Mouse (Mus musculus): Measurements from ENCODE around the gene Klf14. TPM values are rescaled to one million over a fixed set of nuclear protein-coding genes. Genes with fewer than 3 reads are reported as not detected.

Gene Klf14
- 0.22 and 0.25 TPM in 2 replicates for polyA plus RNA-seq (2014; fragmentation: Nextera tagmentation; extraction: Ambion mirVana)

DNA sequence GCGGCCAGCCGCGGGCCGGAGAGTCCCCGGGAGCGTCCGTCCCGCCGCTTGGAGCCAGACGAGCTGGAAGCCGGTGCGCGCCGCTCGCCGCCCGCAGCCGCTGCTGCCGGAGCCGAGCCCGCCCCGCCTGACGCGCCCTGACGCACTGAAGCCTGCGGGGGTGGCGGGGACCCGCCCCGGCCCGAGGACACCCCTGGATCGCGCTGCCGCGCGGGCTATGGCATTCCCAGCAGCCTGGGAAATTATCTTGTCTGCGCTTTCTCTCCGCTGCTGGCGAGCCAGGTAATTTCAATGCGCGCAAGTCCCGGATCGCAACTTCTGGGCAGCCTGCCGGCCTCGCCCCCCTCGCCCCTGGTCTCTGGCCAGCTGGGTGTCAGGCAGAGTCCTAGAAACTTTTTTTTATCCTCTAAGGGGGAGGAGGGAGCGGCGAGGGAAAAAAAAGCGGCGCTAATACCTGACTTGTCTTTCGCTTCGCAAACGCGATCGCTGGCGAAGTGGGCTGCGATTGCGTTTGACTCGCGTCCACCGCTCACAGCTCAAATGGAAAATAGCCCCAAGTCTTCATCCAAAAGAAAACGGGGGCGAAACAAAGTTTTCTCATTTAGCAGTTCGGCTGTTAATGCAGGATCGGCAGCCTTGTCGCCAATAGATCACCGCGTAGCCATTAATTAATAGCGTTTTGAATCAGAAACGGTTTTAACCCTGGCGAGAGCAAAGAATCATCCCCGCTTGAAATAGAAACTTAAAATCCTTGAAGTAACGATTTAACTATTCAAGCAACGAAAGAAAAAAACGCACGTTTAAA, at the start of gene Klf14:
Gene Klf14, minus strand, starts transcription at position 343 of the 805 bp plus-strand sequence.
- Histone ChIP-seq H3K9ac (replicated peaks; ENCODE audit: low read depth, low read length) (no peak within 1 kb of the TSS), H3K36me3 (ENCODE audit: control insufficient read depth, insufficient read depth, low read length) (no peaks in the 10 kb centered on the region), H3K4me2 (ENCODE audit: low read depth, low read length) (peak within 1 kb of the TSS; percentile 53), H3K4me3 (ENCODE audit: low read depth, low read length) (peak within 1 kb of the TSS; percentile 37), H3K9me3 (ENCODE audit: control insufficient read depth, low read length) (peaks cover 24% of the 10 kb centered on the region), H3K27me3 (ENCODE audit: control insufficient read depth, insufficient read depth, low read length) (peaks cover 49% of the 10 kb centered on the region), H3K27ac (ENCODE audit: low read depth, low read length) (no peak within 1 kb of the TSS), H3K4me1 (ENCODE audit: control insufficient read depth, insufficient read depth, low read length) (no peaks in the 10 kb centered on the region)
- no peak for ATAC-seq (ENCODE audit: low read depth)
- under 1% methylated on average over 65 of the region's 75 CpGs for WGBS

DNA sequence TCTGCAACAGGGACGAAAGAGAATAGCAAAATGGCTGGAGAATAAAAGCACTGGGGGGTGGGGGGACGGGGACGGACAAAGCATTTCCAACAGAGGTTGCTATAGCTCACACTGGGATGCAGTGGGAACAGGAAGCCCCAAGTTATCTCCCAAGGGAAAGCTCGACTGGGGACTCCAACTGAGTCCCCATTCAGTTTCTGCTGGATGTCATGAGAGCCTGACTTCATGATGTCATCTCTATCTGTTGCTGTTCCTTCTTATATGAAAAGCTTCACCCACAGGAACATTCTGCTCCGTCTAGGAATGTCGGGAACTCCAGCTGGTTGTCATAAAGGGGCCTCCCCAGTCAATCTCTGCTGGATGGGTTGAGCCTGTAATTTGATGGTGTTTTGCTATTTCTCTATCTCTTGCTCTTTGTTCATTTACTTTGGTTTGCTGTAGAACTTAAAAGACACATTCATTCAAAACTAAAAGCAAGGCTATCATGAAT, 47.3 kb upstream of the Klf14 start:
- no peak for ATAC-seq (ENCODE audit: low read depth)
- Histone ChIP-seq H3K4me1 (ENCODE audit: control insufficient read depth, insufficient read depth, low read length) (peaks cover 3% of the 10 kb centered on the region; the same call in 1 of the 2 replicates), H3K4me2 (ENCODE audit: low read depth, low read length) (no peak overlapping the region), H3K27ac (ENCODE audit: low read depth, low read length) (no peak overlapping the region), H3K9me3 (ENCODE audit: control insufficient read depth, low read length) (no peaks in the 10 kb centered on the region), H3K27me3 (ENCODE audit: control insufficient read depth, insufficient read depth, low read length) (no peaks in the 10 kb centered on the region), H3K4me3 (ENCODE audit: low read depth, low read length) (no peak overlapping the region), H3K36me3 (ENCODE audit: control insufficient read depth, insufficient read depth, low read length) (no peaks in the 10 kb centered on the region), H3K9ac (replicated peaks; ENCODE audit: low read depth, low read length) (no peak overlapping the region)
- 65% methylated on average over 6 of the region's 6 CpGs for WGBS

DNA sequence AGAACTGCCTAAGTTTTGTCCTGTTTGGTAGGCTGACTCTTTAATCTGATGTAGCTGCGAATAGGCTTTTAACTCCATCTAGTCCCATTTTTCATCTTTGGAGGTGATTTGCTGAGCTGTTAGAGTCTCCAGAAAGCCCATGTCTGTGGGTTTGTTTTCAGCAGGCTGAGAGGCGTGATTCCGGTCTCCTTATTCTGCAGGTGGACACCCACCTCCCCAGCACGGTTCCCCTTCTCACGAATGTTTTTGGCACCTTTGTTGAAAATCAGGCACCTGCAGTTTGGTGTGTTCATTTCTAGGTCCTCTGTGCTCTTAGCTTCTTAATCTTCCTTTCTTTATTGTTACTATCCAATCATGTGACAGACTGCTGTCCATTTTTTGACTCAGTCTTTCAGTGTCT, 27.5 kb upstream of the Klf14 start:
- Histone ChIP-seq H3K9ac (replicated peaks; ENCODE audit: low read depth, low read length) (no peak overlapping the region), H3K4me2 (ENCODE audit: low read depth, low read length) (no peak overlapping the region), H3K4me3 (ENCODE audit: low read depth, low read length) (no peak overlapping the region), H3K27ac (ENCODE audit: low read depth, low read length) (no peak overlapping the region), H3K27me3 (ENCODE audit: control insufficient read depth, insufficient read depth, low read length) (no peaks in the 10 kb centered on the region), H3K9me3 (ENCODE audit: control insufficient read depth, low read length) (no peaks in the 10 kb centered on the region), H3K4me1 (ENCODE audit: control insufficient read depth, insufficient read depth, low read length) (no peaks in the 10 kb centered on the region), H3K36me3 (ENCODE audit: control insufficient read depth, insufficient read depth, low read length) (no peaks in the 10 kb centered on the region)
- 88% methylated on average over 5 of the region's 5 CpGs for WGBS
- ATAC-seq (ENCODE audit: low read depth), result no peak

DNA sequence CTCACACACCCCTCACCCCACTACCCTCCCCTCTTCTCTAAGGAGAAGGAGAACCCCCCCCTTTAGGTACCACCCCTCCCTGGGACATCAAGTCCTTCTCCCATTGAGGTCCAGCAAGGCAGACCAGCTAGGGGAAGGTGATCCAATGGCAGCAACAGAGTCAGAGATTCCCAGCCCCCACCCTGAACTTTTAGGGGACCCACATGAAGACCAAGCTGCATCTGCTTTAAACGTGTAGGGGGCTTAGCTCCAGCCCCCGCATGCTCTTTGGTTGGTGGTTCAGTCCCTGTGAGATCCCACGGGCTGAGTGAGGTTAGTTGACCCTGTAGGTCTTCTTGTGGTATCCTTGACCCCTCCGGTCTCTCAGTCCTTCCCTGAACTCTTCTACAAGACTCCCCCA, 24.1 kb upstream of the Klf14 start:
- Histone ChIP-seq H3K27me3 (ENCODE audit: control insufficient read depth, insufficient read depth, low read length) (no peaks in the 10 kb centered on the region), H3K27ac (ENCODE audit: low read depth, low read length) (no peak overlapping the region), H3K4me3 (ENCODE audit: low read depth, low read length) (no peak overlapping the region), H3K4me1 (ENCODE audit: control insufficient read depth, insufficient read depth, low read length) (no peaks in the 10 kb centered on the region), H3K9me3 (ENCODE audit: control insufficient read depth, low read length) (no peaks in the 10 kb centered on the region), H3K36me3 (ENCODE audit: control insufficient read depth, insufficient read depth, low read length) (no peaks in the 10 kb centered on the region), H3K9ac (replicated peaks; ENCODE audit: low read depth, low read length) (no peak overlapping the region), H3K4me2 (ENCODE audit: low read depth, low read length) (no peak overlapping the region)
- 85% methylated on average over 4 of the region's 4 CpGs for WGBS
- ATAC-seq (ENCODE audit: low read depth), result peak; percentile 49; the same call in 1 of the 2 replicates

DNA sequence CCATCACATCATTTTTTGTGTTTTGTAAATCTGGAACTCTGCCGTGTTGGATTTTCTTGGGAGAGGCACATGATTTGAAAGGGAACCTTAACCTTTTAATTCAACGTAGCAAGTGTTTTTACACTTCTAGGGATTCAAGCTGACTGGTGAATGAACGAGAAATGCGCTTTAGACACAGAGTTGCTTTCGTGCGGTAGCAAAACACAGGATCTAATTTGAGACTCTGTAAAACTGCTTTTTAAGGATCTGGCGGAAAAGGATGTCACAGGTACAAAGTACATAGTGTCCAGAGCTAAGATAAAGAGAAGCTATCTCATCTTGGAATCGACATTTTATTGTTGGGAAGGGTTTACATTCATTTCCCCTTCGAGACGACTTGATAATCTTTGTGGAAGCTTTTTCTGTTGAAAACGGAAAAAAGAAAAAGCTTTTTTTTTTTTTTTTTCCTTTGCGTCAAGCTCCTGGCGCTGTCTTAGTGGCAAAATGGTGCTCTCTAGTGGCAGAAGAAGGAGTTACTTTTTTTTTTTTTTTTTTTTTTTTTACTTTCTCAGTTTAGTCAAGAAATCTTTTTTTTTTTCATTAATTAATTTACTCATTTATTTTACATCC, 23.6 kb upstream of the Klf14 start:
- Histone ChIP-seq H3K4me2 (ENCODE audit: low read depth, low read length) (peak overlapping the region; percentile 46), H3K27me3 (ENCODE audit: control insufficient read depth, insufficient read depth, low read length) (no peaks in the 10 kb centered on the region), H3K9ac (replicated peaks; ENCODE audit: low read depth, low read length) (0 out of 2 replicates have a peak overlapping the region, but pooled peaks have one; percentile 16), H3K4me3 (ENCODE audit: low read depth, low read length) (peak overlapping the region; percentile 23; the same call in 1 of the 2 replicates), H3K4me1 (ENCODE audit: control insufficient read depth, insufficient read depth, low read length) (no peaks in the 10 kb centered on the region), H3K27ac (ENCODE audit: low read depth, low read length) (no peak overlapping the region), H3K9me3 (ENCODE audit: control insufficient read depth, low read length) (no peaks in the 10 kb centered on the region), H3K36me3 (ENCODE audit: control insufficient read depth, insufficient read depth, low read length) (no peaks in the 10 kb centered on the region)
- 21% methylated on average over 13 of the region's 13 CpGs for WGBS
- ATAC-seq (ENCODE audit: low read depth), result no peak

DNA sequence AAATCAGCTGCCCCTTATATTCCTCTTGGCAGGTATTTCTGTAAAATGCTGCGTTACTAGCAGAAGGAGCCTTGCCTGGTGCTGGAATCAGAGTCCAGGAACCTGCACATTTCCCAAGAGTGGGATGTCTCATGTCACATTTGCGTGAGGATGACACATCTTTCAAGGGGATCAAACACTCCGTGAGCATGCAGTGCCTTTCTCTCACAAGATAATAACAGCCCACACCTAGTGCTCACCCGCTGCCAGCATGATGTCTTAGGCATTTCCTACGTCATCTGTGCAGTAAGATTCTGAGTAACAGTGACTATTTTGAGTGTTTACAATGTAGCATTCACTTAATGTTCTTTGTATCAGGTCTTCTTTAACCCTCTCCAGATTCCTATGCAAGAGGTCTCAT, 22.5 kb upstream of the Klf14 start:
- 91% methylated on average over 5 of the region's 5 CpGs for WGBS

DNA sequence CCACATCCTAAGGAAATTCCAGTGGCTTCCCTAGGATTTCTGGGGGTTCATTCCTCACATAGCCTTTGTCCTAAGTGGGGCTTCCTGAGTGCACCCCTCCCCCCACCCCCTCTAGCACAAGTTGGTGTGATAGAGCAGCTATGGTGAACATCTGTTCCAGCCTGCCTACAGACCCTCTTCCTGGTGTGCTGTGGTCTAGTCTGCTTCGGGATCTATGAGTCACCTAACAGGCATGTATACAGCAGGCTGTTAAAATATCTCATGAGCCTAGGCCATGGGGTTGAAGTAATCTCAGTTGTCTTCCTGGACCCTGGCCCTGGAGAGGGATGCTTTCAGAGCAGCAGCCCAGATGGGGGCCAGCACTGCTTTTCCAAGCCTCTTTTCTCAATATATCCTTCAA, 19.7 kb upstream of the Klf14 start:
- Histone ChIP-seq H3K27ac (ENCODE audit: low read depth, low read length) (no peak overlapping the region), H3K27me3 (ENCODE audit: control insufficient read depth, insufficient read depth, low read length) (no peaks in the 10 kb centered on the region), H3K4me1 (ENCODE audit: control insufficient read depth, insufficient read depth, low read length) (no peaks in the 10 kb centered on the region), H3K9ac (replicated peaks; ENCODE audit: low read depth, low read length) (no peak overlapping the region), H3K36me3 (ENCODE audit: control insufficient read depth, insufficient read depth, low read length) (no peaks in the 10 kb centered on the region), H3K9me3 (ENCODE audit: control insufficient read depth, low read length) (no peaks in the 10 kb centered on the region), H3K4me2 (ENCODE audit: low read depth, low read length) (no peak overlapping the region), H3K4me3 (ENCODE audit: low read depth, low read length) (no peak overlapping the region)
- no peak for ATAC-seq (ENCODE audit: low read depth)
- WGBS, result 70% methylated on average over 1 of the region's 1 CpGs

More for the DNA sequence above, 22.5 kb upstream of the Klf14 start:
- Histone ChIP-seq H3K4me2 (ENCODE audit: low read depth, low read length) (no peak overlapping the region), H3K27me3 (ENCODE audit: control insufficient read depth, insufficient read depth, low read length) (no peaks in the 10 kb centered on the region), H3K4me1 (ENCODE audit: control insufficient read depth, insufficient read depth, low read length) (no peaks in the 10 kb centered on the region), H3K9me3 (ENCODE audit: control insufficient read depth, low read length) (no peaks in the 10 kb centered on the region), H3K4me3 (ENCODE audit: low read depth, low read length) (no peak overlapping the region), H3K36me3 (ENCODE audit: control insufficient read depth, insufficient read depth, low read length) (no peaks in the 10 kb centered on the region), H3K9ac (replicated peaks; ENCODE audit: low read depth, low read length) (no peak overlapping the region), H3K27ac (ENCODE audit: low read depth, low read length) (no peak overlapping the region)
- ATAC-seq (ENCODE audit: low read depth), result no peak

DNA sequence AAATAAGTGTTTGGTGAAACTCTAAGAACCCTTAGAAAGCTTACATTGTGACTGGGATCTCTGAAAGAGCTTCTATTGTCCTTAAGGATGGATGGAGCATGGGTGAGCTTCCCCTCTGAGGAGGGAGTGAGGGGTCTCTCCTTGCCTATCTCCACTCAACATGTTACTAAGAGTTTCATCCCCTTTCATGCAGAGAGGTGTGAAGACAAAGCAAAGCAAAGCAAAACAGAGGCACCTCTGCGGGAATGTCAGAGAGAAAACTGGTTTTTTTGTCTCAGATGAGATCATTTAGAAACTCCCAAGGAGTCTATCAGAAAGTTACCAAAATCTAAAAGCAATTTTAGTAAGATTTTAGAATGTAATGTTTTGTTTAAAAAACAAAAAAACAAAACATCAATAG, 13.2 kb upstream of the Klf14 start:
- WGBS, result 76% methylated on average over 1 of the region's 1 CpGs

More for the DNA sequence above, 13.2 kb upstream of the Klf14 start:
- Histone ChIP-seq H3K4me2 (ENCODE audit: low read depth, low read length) (no peak overlapping the region), H3K4me3 (ENCODE audit: low read depth, low read length) (no peak overlapping the region), H3K27ac (ENCODE audit: low read depth, low read length) (no peak overlapping the region), H3K9ac (replicated peaks; ENCODE audit: low read depth, low read length) (no peak overlapping the region), H3K4me1 (ENCODE audit: control insufficient read depth, insufficient read depth, low read length) (no peaks in the 10 kb centered on the region), H3K9me3 (ENCODE audit: control insufficient read depth, low read length) (no peaks in the 10 kb centered on the region), H3K27me3 (ENCODE audit: control insufficient read depth, insufficient read depth, low read length) (no peaks in the 10 kb centered on the region), H3K36me3 (ENCODE audit: control insufficient read depth, insufficient read depth, low read length) (no peaks in the 10 kb centered on the region)
- ATAC-seq (ENCODE audit: low read depth), result no peak

Measured in neural tube, embryonic 14.5 days (tissue).